Mouse (Mus musculus) liver, embryonic 13.5 days (tissue): ENCODE results near the gene Deup1. TPM values are rescaled to one million over a fixed set of nuclear protein-coding genes. Genes with fewer than 3 reads are reported as not detected.

Source experiments
- ATAC-seq: fragments of 200-750 bp; cut with Nextera tagmentation; 2 replicates; pipeline ENCODE4 v1.8.0; 2017; ENCODE audit warnings: low read depth, mild to moderate bottlenecking, moderate number of reproducible peaks, moderate library complexity
- DNase-seq: peaks from one replicate; pipeline ENCODE4 v3.0.0; 2022
- H3K27ac ChIP-seq: fragments of 300-500 bp; sonication (generic); 2 replicates; pipeline ENCODE4 v1.5.1; 2015; ENCODE audit warnings: moderate library complexity, mild to moderate bottlenecking, inconsistent platforms
- H3K27me3 ChIP-seq: fragments of 300-500 bp; sonication (generic); 2 replicates; pipeline ENCODE4 v1.6.1; 2015; ENCODE audit warnings: mild to moderate bottlenecking, inconsistent platforms
- H3K36me3 ChIP-seq: fragments of 300-500 bp; sonication (generic); 2 replicates; pipeline ENCODE4 v1.6.1; 2015; ENCODE audit warnings: mild to moderate bottlenecking, inconsistent platforms
- H3K4me1 ChIP-seq: fragments of 300-500 bp; sonication (generic); replicated peaks from 2 replicates; pipeline ENCODE4 v1.6.1; 2015; ENCODE audit warnings: inconsistent platforms
- H3K4me2 ChIP-seq: fragments of 300-500 bp; sonication (generic); 2 replicates; pipeline ENCODE4 v1.6.1; 2015; ENCODE audit warnings: inconsistent platforms, mild to moderate bottlenecking, moderate library complexity
- H3K4me3 ChIP-seq: fragments of 300-500 bp; sonication (generic); replicated peaks from 2 replicates; pipeline ENCODE4 v1.5.1; 2015; ENCODE audit warnings: mild to moderate bottlenecking, inconsistent platforms
- H3K9ac ChIP-seq: fragments of 300-500 bp; sonication (generic); 2 replicates; pipeline ENCODE4 v1.6.1; 2015; ENCODE audit warnings: mild to moderate bottlenecking, inconsistent platforms
- H3K9me3 ChIP-seq: fragments of 300-500 bp; sonication (generic); replicated peaks from 2 replicates; pipeline ENCODE4 v1.6.1; 2016; ENCODE audit warnings: inconsistent platforms
- WGBS: fragments of 180-500 bp; shearing (Covaris S2); methylation state at CpG from one replicate; pipeline ENCODE4 v1.1.7; 2015; ENCODE audit not compliant: insufficient replicate concordance; 5-methylcytosine and 5-hydroxymethylcytosine counted together
- polyA plus RNA-seq: library from polyadenylated mRNA; unstranded; fragments of >200 nt; fragmentation: Nextera tagmentation; extraction: Ambion mirVana; gene quantifications from 2 replicates; pipeline ENCODE4 v1.2.1, GENCODE M21; 2015

The Deup1 gene
- not detected in 2 replicates for polyA plus RNA-seq

DNA sequence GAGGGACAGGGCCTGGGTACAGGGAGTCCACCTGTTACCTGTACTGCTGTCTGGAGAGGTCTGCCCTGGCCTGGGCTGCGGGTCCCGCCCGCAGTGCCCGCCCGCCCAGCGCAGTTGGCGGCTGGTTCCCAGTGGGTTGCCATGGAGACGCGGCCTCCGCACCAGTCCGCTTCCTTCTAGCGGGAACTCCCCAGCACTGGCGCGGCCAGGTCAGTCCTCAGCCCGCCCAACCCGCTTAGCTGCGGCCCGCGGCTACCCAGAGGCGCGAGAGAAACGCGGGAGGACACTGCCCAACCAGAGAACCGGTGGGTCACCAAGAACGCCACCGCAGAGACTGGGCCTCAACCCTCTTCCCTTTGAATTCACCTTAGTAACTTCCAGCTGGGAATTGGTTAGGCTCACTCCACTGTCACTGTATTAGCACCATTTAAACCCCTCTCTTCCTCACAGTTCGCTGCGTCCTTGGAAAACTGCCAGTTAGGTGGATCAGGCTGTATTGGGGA, at the start of gene Deup1:
Gene Deup1 (minus strand): TSS at position 149 of the 503 bp plus-strand sequence.
- DNase-seq = peak; percentile 1
- Histone ChIP-seq H3K4me3 (0 out of 2 replicates have a peak within 1 kb of the TSS, but pooled peaks have one; percentile 7), H3K9ac (no peak within 1 kb of the TSS), H3K36me3 (no peaks in the 10 kb centered on the region), H3K27ac (no peak within 1 kb of the TSS), H3K4me1 (no peaks in the 10 kb centered on the region), H3K4me2 (peak within 1 kb of the TSS; percentile 44), H3K27me3 (peaks cover 13% of the 10 kb centered on the region), H3K9me3 (no peaks in the 10 kb centered on the region)
- WGBS = 5% methylated on average over 28 of the region's 28 CpGs
- ATAC-seq = 0 out of 2 replicates have a peak, but pooled peaks have one; percentile 36

DNA sequence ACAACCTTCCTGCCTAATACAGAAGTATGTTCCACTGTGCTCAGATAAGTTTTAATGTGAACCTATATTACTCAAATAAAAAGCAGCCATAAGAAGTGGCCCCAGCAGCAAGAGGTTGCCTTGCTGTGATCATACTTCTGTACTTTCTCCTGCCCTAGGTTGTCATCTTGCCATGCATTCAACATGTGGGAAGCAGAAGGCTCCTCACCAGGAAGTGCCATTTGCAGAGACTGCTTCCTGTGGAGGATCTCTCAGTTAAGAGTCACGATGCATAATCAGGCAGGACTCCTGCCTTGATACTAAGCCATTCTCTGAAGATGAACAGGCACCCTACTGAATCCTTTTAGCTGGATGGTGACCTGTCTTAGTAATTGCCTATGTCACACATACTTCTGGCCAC, 44.5 kb upstream of the Deup1 start:
- no peaks in the 10 kb centered on the region for H3K27me3 ChIP-seq
- no peaks in the 10 kb centered on the region for H3K9me3 ChIP-seq
- H3K36me3 ChIP-seq = no peaks in the 10 kb centered on the region
- WGBS = 15% methylated on average over 1 of the region's 1 CpGs
- DNase-seq = no peak
- H3K4me2 ChIP-seq = no peak overlapping the region
- ATAC-seq = no peak
- H3K4me1 ChIP-seq = no peaks in the 10 kb centered on the region
- H3K27ac ChIP-seq = no peak overlapping the region
- no peak overlapping the region for H3K4me3 ChIP-seq
- no peak overlapping the region for H3K9ac ChIP-seq

GRCm38 (mm10) chr9:15670002-15670527, 42.3 kb upstream of the Deup1 start:
- H3K9me3 ChIP-seq = no peaks in the 10 kb centered on the region
- no peak overlapping the region for H3K9ac ChIP-seq
- H3K36me3 ChIP-seq = no peaks in the 10 kb centered on the region
- no peak overlapping the region for H3K4me2 ChIP-seq
- H3K27ac ChIP-seq = no peak overlapping the region
- WGBS = 53% methylated on average over 5 of the region's 5 CpGs
- ATAC-seq (no peak), DNase-seq (no peak)
- H3K27me3 ChIP-seq = no peaks in the 10 kb centered on the region
- H3K4me1 ChIP-seq = no peaks in the 10 kb centered on the region
- no peak overlapping the region for H3K4me3 ChIP-seq

- H3K4me3 ChIP-seq = no peak overlapping the region
- no peaks in the 10 kb centered on the region for H3K9me3 ChIP-seq
- no peak overlapping the region for H3K4me2 ChIP-seq
- WGBS = 33% methylated on average over 3 of the region's 3 CpGs
- no peak overlapping the region for H3K27ac ChIP-seq
- H3K9ac ChIP-seq = no peak overlapping the region
- no peaks in the 10 kb centered on the region for H3K4me1 ChIP-seq
- DNase-seq = no peak
- ATAC-seq = no peak
- no peaks in the 10 kb centered on the region for H3K27me3 ChIP-seq
- H3K36me3 ChIP-seq = no peaks in the 10 kb centered on the region
Observed at GRCm38 (mm10) chr9:15669452-15669851, 41.7 kb upstream of the Deup1 start.

- no peaks in the 10 kb centered on the region for H3K9me3 ChIP-seq
- no peak for DNase-seq
- WGBS = 57% methylated on average over 7 of the region's 7 CpGs
- H3K27me3 ChIP-seq = no peaks in the 10 kb centered on the region
- ATAC-seq = no peak
- H3K36me3 ChIP-seq = no peaks in the 10 kb centered on the region
- H3K4me3 ChIP-seq = no peak overlapping the region
- no peak overlapping the region for H3K27ac ChIP-seq
- H3K9ac ChIP-seq = no peak overlapping the region
- no peak overlapping the region for H3K4me2 ChIP-seq
- no peaks in the 10 kb centered on the region for H3K4me1 ChIP-seq
Observed at GRCm38 (mm10) chr9:15664606-15665005, 36.9 kb upstream of the Deup1 start.

- ATAC-seq (no peak), DNase-seq (no peak)
- Histone ChIP-seq H3K36me3 (no peaks in the 10 kb centered on the region), H3K27ac (no peak overlapping the region), H3K9ac (no peak overlapping the region), H3K4me1 (no peaks in the 10 kb centered on the region), H3K27me3 (no peaks in the 10 kb centered on the region), H3K9me3 (no peaks in the 10 kb centered on the region), H3K4me3 (no peak overlapping the region), H3K4me2 (no peak overlapping the region)
- WGBS = 46% methylated on average over 6 of the region's 6 CpGs
Observed at GRCm38 (mm10) chr9:15659069-15659468, 31.3 kb upstream of the Deup1 start.

DNA sequence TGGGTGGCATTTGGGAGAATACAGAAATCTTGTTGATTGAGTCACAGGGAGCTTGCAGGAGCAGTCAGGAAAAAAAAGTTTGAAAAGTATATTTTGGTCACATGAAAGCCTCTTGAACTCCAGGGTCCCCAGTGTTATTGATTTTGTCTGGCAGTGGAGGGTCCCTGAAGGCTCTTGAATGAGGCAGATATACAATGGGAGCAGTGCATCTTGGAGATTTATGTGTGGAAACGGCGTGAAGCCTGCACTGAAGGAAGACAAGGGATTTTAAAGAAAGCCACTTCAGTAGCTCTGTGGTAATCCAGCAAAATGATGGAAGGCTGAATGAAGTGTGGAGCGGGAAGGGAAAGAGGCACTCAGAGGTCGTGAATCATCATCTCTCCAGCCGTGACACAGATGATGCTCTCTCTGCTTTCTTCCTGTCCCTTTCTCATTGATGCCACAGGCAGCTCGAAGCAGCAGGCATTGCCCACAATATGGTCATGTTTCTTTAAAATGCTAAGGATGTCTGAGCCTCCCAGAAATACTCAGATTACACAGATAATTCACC, 30.6 kb upstream of the Deup1 start:
- no peak for DNase-seq
- Histone ChIP-seq H3K36me3 (no peaks in the 10 kb centered on the region), H3K4me3 (no peak overlapping the region), H3K27me3 (no peaks in the 10 kb centered on the region), H3K9me3 (no peaks in the 10 kb centered on the region), H3K4me2 (no peak overlapping the region), H3K27ac (no peak overlapping the region), H3K4me1 (no peaks in the 10 kb centered on the region), H3K9ac (no peak overlapping the region)
- ATAC-seq = no peak
- 53% methylated on average over 6 of the region's 6 CpGs for WGBS

- no peak overlapping the region for H3K27ac ChIP-seq
- H3K4me3 ChIP-seq = no peak overlapping the region
- H3K27me3 ChIP-seq = no peaks in the 10 kb centered on the region
- H3K4me1 ChIP-seq = no peaks in the 10 kb centered on the region
- no peak for DNase-seq
- no peak overlapping the region for H3K9ac ChIP-seq
- no peak for ATAC-seq
- no peaks in the 10 kb centered on the region for H3K36me3 ChIP-seq
- no peaks in the 10 kb centered on the region for H3K9me3 ChIP-seq
- no peak overlapping the region for H3K4me2 ChIP-seq
Observed at GRCm38 (mm10) chr9:15653036-15653435, 25.3 kb upstream of the Deup1 start.

GRCm38 (mm10) chr9:15649977-15650376, 22.2 kb upstream of the Deup1 start:
- Histone ChIP-seq H3K36me3 (no peaks in the 10 kb centered on the region), H3K27ac (no peak overlapping the region), H3K4me2 (no peak overlapping the region), H3K4me1 (no peaks in the 10 kb centered on the region), H3K9ac (no peak overlapping the region), H3K9me3 (0 out of 2 replicates have a peak, but pooled peaks cover 3% of the 10 kb centered on the region), H3K27me3 (no peaks in the 10 kb centered on the region), H3K4me3 (no peak overlapping the region)
- no peak for DNase-seq
- 50% methylated on average over 2 of the region's 2 CpGs for WGBS
- ATAC-seq = no peak

GRCm38 (mm10) chr9:15627384-15627783, 349 bp downstream of the Deup1 start:
- no peaks in the 10 kb centered on the region for H3K4me1 ChIP-seq
- ATAC-seq (no peak), DNase-seq (no peak)
- peaks cover 13% of the 10 kb centered on the region for H3K27me3 ChIP-seq
- H3K27ac ChIP-seq = no peak overlapping the region
- WGBS = 25% methylated on average over 5 of the region's 5 CpGs
- no peaks in the 10 kb centered on the region for H3K36me3 ChIP-seq
- H3K4me3 ChIP-seq = 0 out of 2 replicates have a peak overlapping the region, but pooled peaks have one; percentile 7
- no peak overlapping the region for H3K9ac ChIP-seq
- H3K4me2 ChIP-seq = peak overlapping the region; percentile 44
- no peaks in the 10 kb centered on the region for H3K9me3 ChIP-seq

- Histone ChIP-seq H3K27me3 (peaks cover 13% of the 10 kb centered on the region), H3K27ac (no peak overlapping the region), H3K9ac (no peak overlapping the region), H3K4me1 (no peaks in the 10 kb centered on the region), H3K4me3 (no peak overlapping the region), H3K9me3 (no peaks in the 10 kb centered on the region), H3K36me3 (no peaks in the 10 kb centered on the region), H3K4me2 (no peak overlapping the region)
- no peak for DNase-seq
- 42% methylated on average over 3 of the region's 3 CpGs for WGBS
- ATAC-seq = no peak
Observed at GRCm38 (mm10) chr9:15624739-15625138, 3.0 kb downstream of the Deup1 start.

DNA sequence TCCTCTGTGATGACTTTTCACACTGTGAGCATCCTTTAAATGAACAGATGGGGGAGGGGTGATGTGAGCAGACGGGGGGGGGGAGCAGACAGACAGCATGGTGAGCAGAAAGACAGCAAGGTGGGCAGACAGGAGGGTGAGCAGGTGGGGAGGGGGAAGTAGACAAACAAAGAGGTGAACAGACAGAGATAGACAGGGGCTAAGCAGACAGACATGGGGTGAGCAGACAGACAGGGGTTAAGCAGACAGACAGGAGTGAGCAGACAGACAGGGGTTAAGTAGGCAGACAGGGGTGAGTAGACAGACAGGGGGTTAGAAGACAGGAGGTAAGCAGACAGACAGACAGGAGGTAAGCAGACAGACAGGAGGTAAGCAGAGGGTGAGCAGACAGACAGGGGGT, 8.0 kb downstream of the Deup1 start:
- Histone ChIP-seq H3K4me1 (no peaks in the 10 kb centered on the region), H3K4me3 (no peak overlapping the region), H3K9me3 (no peaks in the 10 kb centered on the region), H3K36me3 (no peaks in the 10 kb centered on the region), H3K9ac (no peak overlapping the region), H3K27me3 (no peaks in the 10 kb centered on the region), H3K4me2 (no peak overlapping the region), H3K27ac (no peak overlapping the region)
- ATAC-seq (no peak), DNase-seq (no peak)
- 45% methylated on average over 1 of the region's 1 CpGs for WGBS
